Mouse (Mus musculus): ENCODE measurements around the gene Cdkl2.

The Cdkl2 gene

DNA sequence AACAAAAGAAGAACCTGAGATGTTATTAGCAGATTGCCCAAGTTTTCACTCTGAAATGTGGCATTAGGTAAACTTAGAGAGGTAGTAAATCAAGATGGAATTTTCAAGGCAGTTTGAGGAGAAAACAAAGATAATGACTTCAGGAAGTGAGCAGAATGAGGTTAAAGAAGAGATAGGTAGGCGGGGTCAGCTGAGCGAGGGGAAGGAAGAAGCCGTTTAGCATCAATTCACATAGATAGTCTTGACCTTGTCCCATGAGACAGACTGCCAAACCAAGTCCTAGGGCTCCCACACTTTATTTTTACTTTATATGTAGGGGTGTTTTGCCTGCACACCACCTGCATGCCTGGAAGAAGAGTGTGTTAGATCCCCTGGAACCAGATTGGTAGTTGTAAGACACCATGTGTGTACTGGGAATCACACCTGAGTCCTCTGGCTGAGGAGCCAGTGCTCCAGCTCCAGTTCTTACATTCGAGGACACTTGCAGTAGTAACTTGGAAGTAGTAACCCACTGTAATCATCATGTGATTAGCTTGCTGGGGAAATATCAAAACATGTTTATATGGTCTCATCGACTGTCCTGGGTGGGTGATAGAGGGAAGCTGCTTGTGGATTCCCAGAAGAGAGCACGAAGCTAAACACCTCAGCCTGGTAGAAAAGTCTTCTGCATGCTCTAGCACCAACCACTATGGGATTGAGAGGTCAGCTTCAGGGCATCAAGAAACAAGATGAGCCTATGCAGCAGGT lies 52.3 kb downstream of the Cdkl2 start:
- 86% methylated on average over 6 of the region's 6 CpGs for WGBS

DNA sequence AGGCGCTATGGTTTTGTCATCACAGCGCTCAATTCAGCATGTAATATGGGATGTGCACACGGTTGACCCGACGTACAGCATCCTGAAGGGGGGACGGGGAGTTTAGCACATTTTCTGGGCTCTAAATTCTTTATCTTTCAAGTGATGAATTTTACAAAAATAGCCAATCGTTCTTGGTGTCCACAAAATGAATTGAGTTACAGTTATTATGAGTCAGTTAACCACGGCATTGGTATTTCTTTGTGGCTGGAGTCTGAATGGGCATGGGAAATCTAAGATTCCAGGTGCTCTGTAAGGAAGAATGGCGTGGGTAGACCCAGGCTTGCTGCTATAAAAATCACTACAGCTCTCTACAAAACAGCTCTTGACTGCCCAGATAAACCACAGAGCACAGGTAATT lies 54.4 kb downstream of the Cdkl2 start:
- 84% methylated on average over 9 of the region's 9 CpGs for WGBS

DNA sequence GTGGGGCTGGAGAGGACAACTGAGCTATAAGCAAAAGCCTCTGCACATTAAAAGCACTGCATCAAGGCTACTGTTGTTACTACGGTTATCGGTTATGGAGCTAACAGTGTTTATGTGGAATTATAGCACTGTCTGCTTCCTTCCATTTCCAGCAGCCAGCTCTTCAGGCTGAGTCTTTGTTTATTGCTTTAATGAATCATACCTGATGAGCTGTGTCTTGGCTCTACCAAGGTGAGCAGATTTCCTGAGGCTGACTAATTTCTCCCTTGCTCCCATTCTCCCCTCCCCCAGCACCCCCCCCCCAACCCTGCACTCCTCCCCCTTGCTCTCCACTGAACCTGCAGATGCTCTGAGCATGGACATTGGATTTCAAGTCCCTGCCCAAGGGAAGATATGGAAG lies 55.9 kb downstream of the Cdkl2 start:
- WGBS, result 71% methylated on average over 2 of the region's 2 CpGs

DNA sequence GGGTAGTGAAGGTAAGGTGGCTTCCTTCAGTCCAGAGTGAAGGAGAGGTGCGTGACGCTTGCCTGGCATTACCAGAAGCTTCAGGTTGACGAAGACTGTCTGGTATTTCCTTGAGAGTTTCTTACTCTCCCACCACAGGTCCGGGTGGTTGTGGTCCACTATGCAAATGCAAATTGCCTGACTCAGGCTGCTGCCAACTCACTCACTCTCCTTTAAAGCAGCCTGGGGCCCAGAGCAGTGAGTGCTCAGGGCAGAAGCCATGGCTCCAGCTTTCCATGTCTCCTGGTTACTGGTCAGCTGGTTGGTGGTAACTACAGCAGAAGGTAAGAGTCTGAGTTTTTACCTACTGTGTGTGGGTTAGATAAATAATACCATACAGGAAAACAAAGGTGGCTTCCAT lies 56.4 kb downstream of the Cdkl2 start, which contains the start of gene Odaph:
Gene Odaph, plus strand, starts transcription at position 240 of the 400 bp plus-strand sequence.
- WGBS, result 66% methylated on average over 4 of the region's 4 CpGs

DNA sequence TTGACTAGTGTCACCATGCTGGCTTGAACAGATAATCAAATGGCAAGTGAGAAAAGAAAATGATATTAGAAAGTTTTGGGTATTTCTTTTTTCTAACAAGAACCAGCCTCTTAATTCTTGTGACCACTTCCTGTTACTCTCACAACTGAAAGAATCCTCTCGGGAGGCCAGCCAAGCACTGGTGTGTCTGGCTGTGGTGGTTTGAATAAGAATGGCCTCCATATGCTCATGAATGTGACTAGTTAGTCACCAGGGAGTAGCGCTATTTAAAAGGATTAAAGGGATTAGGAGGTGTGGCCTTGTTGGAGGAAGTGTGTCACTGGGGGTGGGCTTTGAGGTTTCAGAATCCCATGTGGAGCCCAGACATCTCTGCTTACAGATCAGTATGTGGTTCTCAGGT lies 58.0 kb downstream of the Cdkl2 start:
- 45% methylated on average over 2 of the region's 2 CpGs for WGBS

GRCm38 (mm10) chr5:91983490-91983889 lies 60.2 kb downstream of the Cdkl2 start:
- WGBS, result 42% methylated on average over 2 of the region's 2 CpGs

- WGBS, result 91% methylated on average over 11 of the region's 11 CpGs
Observed at GRCm38 (mm10) chr5:91981176-91981840, 62.4 kb downstream of the Cdkl2 start.

DNA sequence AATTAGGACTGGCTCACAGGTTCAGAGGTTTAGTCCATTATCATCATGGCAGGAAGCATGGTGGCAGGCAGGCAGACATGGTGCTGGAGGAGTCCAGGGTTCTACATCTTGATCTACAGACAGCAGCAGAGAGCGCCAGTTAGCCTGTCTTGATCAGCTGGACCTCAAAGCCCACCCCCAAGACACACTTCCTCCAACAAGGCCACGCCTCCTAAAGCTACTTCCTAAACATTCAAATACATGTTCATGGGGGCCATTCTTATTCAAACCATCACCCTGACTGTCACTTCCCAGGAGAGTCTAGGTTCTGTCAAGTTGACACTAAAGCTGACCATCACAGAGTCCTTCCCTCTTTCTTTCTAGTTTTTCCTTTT lies 66.3 kb downstream of the Cdkl2 start:
- WGBS, result 90% methylated on average over 2 of the region's 2 CpGs

GRCm38 (mm10) chr5:91976566-91977396 lies 66.9 kb downstream of the Cdkl2 start:
- 77% methylated on average over 10 of the region's 10 CpGs for WGBS

DNA sequence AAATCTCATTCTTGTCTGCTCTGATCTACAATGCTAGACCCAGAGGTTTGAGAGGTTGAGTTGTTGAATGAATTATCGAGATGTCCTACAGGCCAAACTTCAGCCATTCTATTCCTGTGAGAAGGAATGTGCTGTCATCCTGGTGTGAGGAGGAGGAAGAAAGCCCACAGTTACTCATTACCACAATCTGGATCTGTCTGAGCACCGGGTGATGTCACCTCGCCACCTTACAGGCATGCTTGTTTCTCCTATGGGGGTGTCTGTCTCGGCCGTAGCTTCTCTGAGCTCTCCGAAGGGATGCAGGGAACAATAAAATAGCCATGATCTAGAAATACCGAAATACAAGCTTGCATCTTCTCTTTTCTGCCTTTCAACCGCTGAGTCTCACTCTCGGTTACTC lies 67.9 kb downstream of the Cdkl2 start:
- 68% methylated on average over 9 of the region's 9 CpGs for WGBS

DNA sequence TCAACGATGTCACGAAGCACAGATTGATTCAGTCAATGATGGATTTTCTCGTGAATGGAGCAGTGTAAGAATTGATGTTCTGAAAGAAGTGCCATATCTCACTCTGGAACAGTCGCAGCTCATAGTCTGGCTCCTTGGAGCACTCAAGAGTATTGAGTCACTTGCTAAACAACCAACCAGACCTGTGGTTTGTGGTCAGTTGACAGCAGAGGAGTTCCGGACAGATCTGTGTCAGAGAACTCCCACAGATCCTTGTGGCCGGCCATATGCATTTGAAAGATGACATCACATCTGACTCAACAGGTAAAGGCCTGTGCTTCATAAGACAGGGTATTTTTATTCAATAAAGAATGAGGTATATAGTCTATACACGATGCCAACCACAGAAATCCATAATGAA lies 69.7 kb downstream of the Cdkl2 start:
- WGBS, result 86% methylated on average over 7 of the region's 7 CpGs

DNA sequence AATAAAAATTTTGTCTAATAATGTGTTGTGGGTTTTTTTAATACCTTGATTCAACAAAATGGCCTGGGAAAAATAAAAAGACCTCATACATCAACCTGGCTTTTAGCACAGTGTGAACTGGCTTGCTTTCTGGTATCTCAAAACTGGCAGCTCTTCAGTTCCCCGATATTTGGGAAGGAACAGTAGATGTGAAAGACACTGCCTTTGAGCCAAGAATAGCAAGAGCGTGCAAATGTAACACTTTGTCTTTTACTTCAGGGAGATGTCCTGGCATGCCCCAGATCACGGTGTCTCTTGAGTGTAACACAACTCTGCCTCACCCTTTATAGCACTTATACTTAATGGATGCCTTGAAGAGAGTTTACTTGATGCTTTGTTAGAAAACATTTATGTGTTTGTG lies 71.6 kb downstream of the Cdkl2 start:
- 71% methylated on average over 3 of the region's 3 CpGs for WGBS

GRCm38 (mm10) chr5:91962639-91963440 lies 80.8 kb downstream of the Cdkl2 start, which contains the start of gene Rchy1:
TSS of gene Rchy1 (minus strand) at chr5:91963068.
- under 1% methylated on average over 65 of the region's 65 CpGs for whole genome bisulfite sequencing

GRCm38 (mm10) chr5:91962259-91962638 lies 81.4 kb downstream of the Cdkl2 start:
- WGBS, result under 1% methylated on average over 14 of the region's 14 CpGs

DNA sequence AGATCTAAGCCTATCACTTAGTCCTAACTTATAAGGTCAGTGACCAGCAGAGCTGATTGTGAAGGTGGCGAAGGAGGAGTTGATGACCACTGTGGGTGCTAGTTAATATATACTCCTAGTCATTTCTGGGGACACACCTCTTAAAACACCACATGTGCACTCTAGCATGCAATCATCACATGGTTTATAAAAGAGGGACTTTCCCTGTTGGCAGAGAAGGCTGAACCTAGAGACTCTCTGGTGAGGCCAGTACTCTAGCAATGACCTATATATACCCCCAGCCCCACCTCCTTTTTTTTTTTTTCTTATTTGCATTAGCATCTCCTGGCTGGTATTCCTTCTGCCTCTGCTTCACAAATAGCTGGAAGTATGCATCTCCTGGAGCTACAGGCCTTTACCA lies 82.3 kb downstream of the Cdkl2 start:
- WGBS, result 94% methylated on average over 1 of the region's 1 CpGs

GRCm38 (mm10) chr5:91960606-91961254 lies 83.0 kb downstream of the Cdkl2 start:
- 7% methylated on average over 3 of the region's 3 CpGs for WGBS

DNA sequence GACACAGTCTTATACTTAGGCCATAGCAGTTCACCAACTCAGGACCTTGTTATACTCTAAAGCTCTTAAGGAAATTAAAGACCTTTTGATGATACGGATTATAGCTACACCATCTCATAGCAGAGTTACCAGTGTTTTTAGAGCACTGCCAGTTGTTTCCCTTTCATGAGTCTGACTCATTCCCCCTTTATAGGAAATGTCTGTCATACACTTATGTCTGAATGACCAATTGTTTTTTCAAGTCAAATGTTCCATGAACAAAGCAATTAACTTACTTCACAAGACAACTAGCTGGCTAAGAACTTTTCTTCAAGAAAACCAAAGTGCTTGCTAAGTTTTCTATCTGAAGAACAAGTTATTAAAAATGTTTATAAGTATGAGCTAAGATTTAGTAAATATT lies 83.7 kb downstream of the Cdkl2 start:
- 55% methylated on average over 1 of the region's 1 CpGs for WGBS

DNA sequence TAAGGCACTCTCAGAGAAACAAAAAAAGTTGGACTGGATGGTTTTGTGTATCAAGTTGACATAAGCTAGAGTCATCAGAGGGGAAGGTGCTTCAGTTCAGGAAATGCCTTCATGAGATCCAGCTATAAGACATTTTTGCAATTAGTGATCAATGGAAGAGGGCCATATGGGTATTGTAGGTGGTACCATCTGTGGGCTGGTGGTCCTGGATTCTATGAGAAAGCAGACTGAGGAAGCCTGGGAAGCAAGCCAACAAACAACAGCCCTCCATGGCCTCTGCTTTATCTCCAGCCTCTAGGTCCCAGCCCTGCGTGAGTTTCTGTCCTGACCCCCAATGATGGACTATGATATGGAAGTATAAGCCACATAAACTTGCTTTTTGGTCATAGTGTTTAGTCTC lies 84.6 kb downstream of the Cdkl2 start:
- WGBS, result 97% methylated on average over 1 of the region's 1 CpGs

DNA sequence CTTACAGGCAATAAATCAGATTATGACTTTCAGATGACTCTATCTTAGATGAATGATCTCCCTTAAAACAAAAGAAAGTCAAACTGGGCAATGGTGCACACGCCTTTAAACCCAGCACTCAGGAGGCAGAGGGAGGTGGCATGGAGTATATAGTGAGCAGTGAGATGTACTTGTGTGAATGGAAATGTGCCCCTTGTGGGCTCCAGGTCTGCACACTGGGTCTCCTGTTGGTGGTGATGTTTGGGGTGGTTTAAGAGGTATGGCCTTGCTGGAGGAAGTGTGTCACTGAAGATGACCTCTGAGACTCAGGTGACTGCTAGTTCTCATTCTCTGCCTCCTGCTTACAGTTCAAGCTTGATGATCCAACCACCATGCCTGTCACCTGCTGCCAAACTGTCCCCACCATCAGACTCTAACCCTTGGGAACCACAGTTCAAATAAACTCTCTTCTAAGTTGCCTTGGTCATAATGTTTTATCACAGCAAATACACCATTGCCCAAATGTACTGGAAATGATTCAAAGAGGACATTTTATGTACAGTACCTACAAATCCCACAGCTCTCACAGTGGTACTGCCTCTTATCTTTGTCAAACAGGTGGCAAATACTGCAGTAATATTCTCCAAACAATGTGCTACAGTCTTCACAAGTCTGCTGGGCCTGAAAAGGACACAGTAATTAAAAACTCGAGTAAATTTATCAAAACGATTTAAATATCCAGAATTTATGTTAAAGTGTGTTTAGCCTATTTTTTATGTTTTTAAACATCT lies 86.5 kb downstream of the Cdkl2 start:
- 87% methylated on average over 3 of the region's 3 CpGs for WGBS
